Mouse (Mus musculus): ENCODE results near the gene Plekha6. TPM values are rescaled to one million over a fixed set of nuclear protein-coding genes. Genes with fewer than 3 reads are reported as not detected.
A peak's percentile ranks its signal among the peaks of the same experiment; 100 is the strongest.

The Plekha6 gene
- polyA plus RNA-seq, 1 experiment from 2014 or later = 10.6 TPM

GRCm38 (mm10) chr1:133215753-133216152 is 51.7 kb downstream of the Plekha6 start:
- H3K4me2 ChIP-seq = no peak overlapping the region
- WGBS = 73% methylated on average over 10 of the region's 10 CpGs
- H3K27ac ChIP-seq (replicated peaks) = no peak overlapping the region
- no peaks in the 10 kb centered on the region for H3K36me3 ChIP-seq
- H3K9ac ChIP-seq = 0 out of 2 replicates have a peak overlapping the region, but pooled peaks have one; percentile 19
- H3K27me3 ChIP-seq (replicated peaks) = no peaks in the 10 kb centered on the region
- no peak overlapping the region for H3K4me3 ChIP-seq
- H3K4me1 ChIP-seq = peaks cover 58% of the 10 kb centered on the region
- H3K9me3 ChIP-seq = no peaks in the 10 kb centered on the region
- ATAC-seq (ENCODE audit: extremely low read depth, insufficient number of reproducible peaks, low FRiP score, low TSS enrichment) = no peak

- Histone ChIP-seq H3K4me2 (no peak overlapping the region), H3K4me3 (no peak overlapping the region), H3K9me3 (no peaks in the 10 kb centered on the region), H3K27ac (replicated peaks) (no peak overlapping the region), H3K9ac (no peak overlapping the region), H3K36me3 (no peaks in the 10 kb centered on the region), H3K27me3 (replicated peaks) (no peaks in the 10 kb centered on the region), H3K4me1 (peaks cover 58% of the 10 kb centered on the region)
- WGBS = 61% methylated on average over 5 of the region's 5 CpGs
- ATAC-seq (ENCODE audit: extremely low read depth, insufficient number of reproducible peaks, low FRiP score, low TSS enrichment) = no peak
Measured at GRCm38 (mm10) chr1:133217031-133217430, 53.0 kb downstream of the Plekha6 start.

- H3K9ac ChIP-seq = no peak overlapping the region
- H3K27me3 ChIP-seq (replicated peaks) = no peaks in the 10 kb centered on the region
- no peaks in the 10 kb centered on the region for H3K9me3 ChIP-seq
- ATAC-seq (ENCODE audit: extremely low read depth, insufficient number of reproducible peaks, low FRiP score, low TSS enrichment) = no peak
- peaks cover 57% of the 10 kb centered on the region for H3K4me1 ChIP-seq
- H3K36me3 ChIP-seq = no peaks in the 10 kb centered on the region
- H3K4me3 ChIP-seq = no peak overlapping the region
- H3K4me2 ChIP-seq = no peak overlapping the region
- no peak overlapping the region for H3K27ac ChIP-seq (replicated peaks)
- 67% methylated on average over 1 of the region's 1 CpGs for WGBS
Measured at GRCm38 (mm10) chr1:133219106-133219505, 55.1 kb downstream of the Plekha6 start.

GRCm38 (mm10) chr1:133221459-133221858 is 57.4 kb downstream of the Plekha6 start:
- no peak overlapping the region for H3K27ac ChIP-seq (replicated peaks)
- WGBS = 68% methylated on average over 3 of the region's 3 CpGs

GRCm38 (mm10) chr1:133222445-133222995 is 58.5 kb downstream of the Plekha6 start:
- Histone ChIP-seq H3K4me1 (peaks cover 48% of the 10 kb centered on the region), H3K9ac (peak overlapping the region; percentile 17), H3K4me3 (no peak overlapping the region), H3K27ac (replicated peaks) (peak overlapping the region; percentile 46), H3K36me3 (no peaks in the 10 kb centered on the region), H3K9me3 (no peaks in the 10 kb centered on the region), H3K27me3 (replicated peaks) (no peaks in the 10 kb centered on the region), H3K4me2 (no peak overlapping the region)
- WGBS = 19% methylated on average over 6 of the region's 6 CpGs
- ATAC-seq (ENCODE audit: extremely low read depth, insufficient number of reproducible peaks, low FRiP score, low TSS enrichment) = no peak

More at GRCm38 (mm10) chr1:133221459-133221858, 57.4 kb downstream of the Plekha6 start:
- Histone ChIP-seq H3K36me3 (no peaks in the 10 kb centered on the region), H3K9ac (no peak overlapping the region), H3K27me3 (replicated peaks) (no peaks in the 10 kb centered on the region), H3K4me2 (no peak overlapping the region), H3K4me3 (no peak overlapping the region), H3K9me3 (no peaks in the 10 kb centered on the region), H3K4me1 (peaks cover 48% of the 10 kb centered on the region)
- no peak for ATAC-seq (ENCODE audit: extremely low read depth, insufficient number of reproducible peaks, low FRiP score, low TSS enrichment)

GRCm38 (mm10) chr1:133224674-133225073 is 60.7 kb downstream of the Plekha6 start:
- peaks cover 66% of the 10 kb centered on the region for H3K4me1 ChIP-seq
- H3K9ac ChIP-seq = no peak overlapping the region

GRCm38 (mm10) chr1:133225137-133225536 is 61.1 kb downstream of the Plekha6 start:
- Histone ChIP-seq H3K4me2 (no peak overlapping the region), H3K9ac (no peak overlapping the region), H3K9me3 (no peaks in the 10 kb centered on the region), H3K4me3 (no peak overlapping the region), H3K27ac (replicated peaks) (no peak overlapping the region), H3K27me3 (replicated peaks) (no peaks in the 10 kb centered on the region), H3K36me3 (no peaks in the 10 kb centered on the region), H3K4me1 (peaks cover 70% of the 10 kb centered on the region)
- WGBS = 54% methylated on average over 3 of the region's 3 CpGs
- no peak for ATAC-seq (ENCODE audit: extremely low read depth, insufficient number of reproducible peaks, low FRiP score, low TSS enrichment)

More at GRCm38 (mm10) chr1:133224674-133225073, 60.7 kb downstream of the Plekha6 start:
- no peaks in the 10 kb centered on the region for H3K27me3 ChIP-seq (replicated peaks)
- no peak for ATAC-seq (ENCODE audit: extremely low read depth, insufficient number of reproducible peaks, low FRiP score, low TSS enrichment)
- H3K4me3 ChIP-seq = no peak overlapping the region
- H3K9me3 ChIP-seq = no peaks in the 10 kb centered on the region
- no peak overlapping the region for H3K4me2 ChIP-seq
- H3K36me3 ChIP-seq = no peaks in the 10 kb centered on the region
- H3K27ac ChIP-seq (replicated peaks) = no peak overlapping the region

GRCm38 (mm10) chr1:133225561-133225960 is 61.6 kb downstream of the Plekha6 start:
- no peaks in the 10 kb centered on the region for H3K27me3 ChIP-seq (replicated peaks)
- H3K9ac ChIP-seq = peak overlapping the region; percentile 75; the same call in 1 of the 2 replicates
- peak overlapping the region; percentile 99 for H3K27ac ChIP-seq (replicated peaks)
- no peak overlapping the region for H3K4me3 ChIP-seq
- WGBS = 88% methylated on average over 2 of the region's 2 CpGs
- peaks cover 71% of the 10 kb centered on the region for H3K4me1 ChIP-seq
- no peaks in the 10 kb centered on the region for H3K9me3 ChIP-seq
- H3K4me2 ChIP-seq = no peak overlapping the region
- no peaks in the 10 kb centered on the region for H3K36me3 ChIP-seq
- no peak for ATAC-seq (ENCODE audit: extremely low read depth, insufficient number of reproducible peaks, low FRiP score, low TSS enrichment)

- Histone ChIP-seq H3K4me3 (peak overlapping the region; percentile 8; the same call in 1 of the 2 replicates), H3K9ac (peak overlapping the region; percentile 75), H3K9me3 (no peaks in the 10 kb centered on the region), H3K36me3 (no peaks in the 10 kb centered on the region), H3K27ac (replicated peaks) (peak overlapping the region; percentile 99), H3K4me2 (peak overlapping the region; percentile 55), H3K27me3 (replicated peaks) (no peaks in the 10 kb centered on the region), H3K4me1 (peaks cover 76% of the 10 kb centered on the region)
- WGBS = 19% methylated on average over 9 of the region's 9 CpGs
- ATAC-seq (ENCODE audit: extremely low read depth, insufficient number of reproducible peaks, low FRiP score, low TSS enrichment) = no peak
Measured at GRCm38 (mm10) chr1:133225963-133226660, 62.1 kb downstream of the Plekha6 start.

GRCm38 (mm10) chr1:133226928-133227327 is 62.9 kb downstream of the Plekha6 start:
- Histone ChIP-seq H3K4me2 (peak overlapping the region; percentile 55), H3K36me3 (no peaks in the 10 kb centered on the region), H3K27me3 (replicated peaks) (no peaks in the 10 kb centered on the region), H3K9me3 (no peaks in the 10 kb centered on the region), H3K4me3 (peak overlapping the region; percentile 14; the same call in 1 of the 2 replicates), H3K9ac (peak overlapping the region; percentile 75), H3K4me1 (peaks cover 80% of the 10 kb centered on the region), H3K27ac (replicated peaks) (peak overlapping the region; percentile 99)
- 9% methylated on average over 9 of the region's 9 CpGs for WGBS
- ATAC-seq (ENCODE audit: extremely low read depth, insufficient number of reproducible peaks, low FRiP score, low TSS enrichment) = peak; percentile 60; the same call in 1 of the 2 replicates

- peak overlapping the region; percentile 55 for H3K4me2 ChIP-seq
- peak overlapping the region; percentile 14; the same call in 1 of the 2 replicates for H3K4me3 ChIP-seq
- WGBS = 14% methylated on average over 2 of the region's 2 CpGs
- H3K36me3 ChIP-seq = no peaks in the 10 kb centered on the region
- H3K27me3 ChIP-seq (replicated peaks) = no peaks in the 10 kb centered on the region
- H3K4me1 ChIP-seq = peaks cover 80% of the 10 kb centered on the region
- peak overlapping the region; percentile 74 for H3K9ac ChIP-seq
- no peak for ATAC-seq (ENCODE audit: extremely low read depth, insufficient number of reproducible peaks, low FRiP score, low TSS enrichment)
- H3K9me3 ChIP-seq = no peaks in the 10 kb centered on the region
- H3K27ac ChIP-seq (replicated peaks) = peak overlapping the region; percentile 99
Measured at GRCm38 (mm10) chr1:133227378-133227777, 63.4 kb downstream of the Plekha6 start.

All from heart, embryonic 13.5 days (tissue).